Mouse (Mus musculus) stomach, embryonic 14.5 days (tissue): ENCODE measurements around the gene Fam129a. TPM values are rescaled to one million over a fixed set of nuclear protein-coding genes. Genes with fewer than 3 reads are reported as not detected.

Source experiments
- ATAC-seq: fragments of 200-750 bp; cut with Nextera tagmentation; 2 replicates; pipeline ENCODE4 v1.8.0; 2017; ENCODE audit warnings: low read depth, moderate TSS enrichment; ENCODE audit not compliant: insufficient number of reproducible peaks, insufficient read depth, low FRiP score
- H3K27ac ChIP-seq: fragments of 300-500 bp; sonication (generic); 2 replicates; pipeline ENCODE4 v1.5.1; 2014; ENCODE audit warnings: mild to moderate bottlenecking, low read length, moderate library complexity, mixed read lengths
- H3K27me3 ChIP-seq: fragments of 300-500 bp; sonication (generic); 2 replicates; pipeline ENCODE4 v1.6.1; 2014; ENCODE audit warnings: low read length, control low read depth, mixed read lengths; ENCODE audit not compliant: control insufficient read depth, insufficient read depth
- H3K36me3 ChIP-seq: fragments of 300-500 bp; sonication (generic); 2 replicates; pipeline ENCODE4 v1.6.1; 2014; ENCODE audit warnings: mild to moderate bottlenecking, control low read depth, low read length, moderate library complexity, mixed read lengths; ENCODE audit not compliant: control insufficient read depth, insufficient read depth
- H3K4me1 ChIP-seq: fragments of 300-500 bp; sonication (generic); 2 replicates; pipeline ENCODE4 v1.6.1; 2014; ENCODE audit warnings: low read length, control low read depth, mixed read lengths; ENCODE audit not compliant: control insufficient read depth, insufficient read depth
- H3K4me2 ChIP-seq: fragments of 300-500 bp; sonication (generic); replicated peaks from 2 replicates; pipeline ENCODE4 v1.6.1; 2014; ENCODE audit warnings: low read depth, low read length, control low read depth
- H3K4me3 ChIP-seq: fragments of 300-500 bp; sonication (generic); 2 replicates; pipeline ENCODE4 v1.5.1; 2014; ENCODE audit warnings: low read depth, low read length, control low read depth
- H3K9ac ChIP-seq: fragments of 300-500 bp; sonication (generic); replicated peaks from 2 replicates; pipeline ENCODE4 v1.6.1; 2014; ENCODE audit warnings: low read depth, mild to moderate bottlenecking, control low read depth, low read length, moderate library complexity, mixed read lengths
- H3K9me3 ChIP-seq: fragments of 300-500 bp; sonication (generic); 2 replicates; pipeline ENCODE4 v1.6.1; 2016; ENCODE audit warnings: low read depth, low read length, control low read depth; ENCODE audit not compliant: control insufficient read depth
- WGBS: fragments of 180-500 bp; shearing (Covaris S2); extraction: QIAGEN DNeasy Blood & Tissue Kit; methylation state at CpG from one replicate; pipeline ENCODE4 v1.1.7; 2014; 5-methylcytosine and 5-hydroxymethylcytosine counted together
- polyA plus RNA-seq: library from polyadenylated mRNA; unstranded; fragments of >200 nt; fragmentation: Nextera tagmentation; extraction: Ambion mirVana; gene quantifications from 2 replicates; pipeline ENCODE4 v1.2.1, GENCODE M21; 2014

The Fam129a gene
- polyA plus RNA-seq, 1 experiment from 2014 or later = 9.0 TPM

- 77% methylated on average over 4 of the region's 4 CpGs for WGBS
Observed at GRCm38 (mm10) chr1:151660251-151660650, 89.3 kb downstream of the Fam129a start.

GRCm38 (mm10) chr1:151660883-151661282, 89.9 kb downstream of the Fam129a start:
- Histone ChIP-seq H3K4me2 (no peak overlapping the region), H3K36me3 (no peaks in the 10 kb centered on the region), H3K4me3 (no peak overlapping the region), H3K9me3 (no peaks in the 10 kb centered on the region), H3K27me3 (no peaks in the 10 kb centered on the region), H3K4me1 (no peaks in the 10 kb centered on the region), H3K9ac (no peak overlapping the region), H3K27ac (no peak overlapping the region)
- WGBS = 85% methylated on average over 6 of the region's 6 CpGs
- ATAC-seq = no peak

More at GRCm38 (mm10) chr1:151660251-151660650, 89.3 kb downstream of the Fam129a start:
- H3K36me3 ChIP-seq = no peaks in the 10 kb centered on the region
- no peak for ATAC-seq
- H3K4me2 ChIP-seq = no peak overlapping the region
- no peaks in the 10 kb centered on the region for H3K9me3 ChIP-seq
- no peak overlapping the region for H3K9ac ChIP-seq
- no peak overlapping the region for H3K27ac ChIP-seq
- H3K27me3 ChIP-seq = no peaks in the 10 kb centered on the region
- H3K4me3 ChIP-seq = no peak overlapping the region
- no peaks in the 10 kb centered on the region for H3K4me1 ChIP-seq

- no peaks in the 10 kb centered on the region for H3K36me3 ChIP-seq
- H3K9me3 ChIP-seq = no peaks in the 10 kb centered on the region
- H3K4me2 ChIP-seq = no peak overlapping the region
- ATAC-seq = no peak
- H3K4me1 ChIP-seq = no peaks in the 10 kb centered on the region
- H3K4me3 ChIP-seq = no peak overlapping the region
- no peak overlapping the region for H3K27ac ChIP-seq
- WGBS = 89% methylated on average over 7 of the region's 7 CpGs
- no peaks in the 10 kb centered on the region for H3K27me3 ChIP-seq
- no peak overlapping the region for H3K9ac ChIP-seq
Observed at GRCm38 (mm10) chr1:151661684-151662439, 90.9 kb downstream of the Fam129a start.

- Histone ChIP-seq H3K9me3 (no peaks in the 10 kb centered on the region), H3K27ac (no peak overlapping the region), H3K4me2 (no peak overlapping the region), H3K4me1 (no peaks in the 10 kb centered on the region), H3K36me3 (no peaks in the 10 kb centered on the region), H3K9ac (no peak overlapping the region), H3K27me3 (no peaks in the 10 kb centered on the region), H3K4me3 (no peak overlapping the region)
- no peak for ATAC-seq
- WGBS = 72% methylated on average over 6 of the region's 6 CpGs
Observed at GRCm38 (mm10) chr1:151662958-151663357, 92.0 kb downstream of the Fam129a start.

GRCm38 (mm10) chr1:151664384-151664783, 93.4 kb downstream of the Fam129a start:
- H3K9ac ChIP-seq = no peak overlapping the region
- no peaks in the 10 kb centered on the region for H3K4me1 ChIP-seq
- H3K27me3 ChIP-seq = no peaks in the 10 kb centered on the region
- no peaks in the 10 kb centered on the region for H3K9me3 ChIP-seq
- H3K27ac ChIP-seq = no peak overlapping the region
- H3K4me2 ChIP-seq = no peak overlapping the region
- no peak overlapping the region for H3K4me3 ChIP-seq
- H3K36me3 ChIP-seq = no peaks in the 10 kb centered on the region
- WGBS = 90% methylated on average over 10 of the region's 10 CpGs
- ATAC-seq = no peak

GRCm38 (mm10) chr1:151664837-151665431, 93.9 kb downstream of the Fam129a start:
- Histone ChIP-seq H3K4me2 (no peak overlapping the region), H3K4me1 (no peaks in the 10 kb centered on the region), H3K4me3 (no peak overlapping the region), H3K27me3 (no peaks in the 10 kb centered on the region), H3K9ac (no peak overlapping the region), H3K36me3 (no peaks in the 10 kb centered on the region), H3K9me3 (no peaks in the 10 kb centered on the region), H3K27ac (no peak overlapping the region)
- ATAC-seq = no peak
- WGBS = 79% methylated on average over 7 of the region's 7 CpGs

GRCm38 (mm10) chr1:151667351-151668074, 96.5 kb downstream of the Fam129a start:
- no peak for ATAC-seq
- H3K4me3 ChIP-seq = no peak overlapping the region
- 86% methylated on average over 10 of the region's 10 CpGs for WGBS
- H3K27ac ChIP-seq = no peak overlapping the region
- H3K27me3 ChIP-seq = no peaks in the 10 kb centered on the region
- H3K4me1 ChIP-seq = no peaks in the 10 kb centered on the region
- H3K9me3 ChIP-seq = no peaks in the 10 kb centered on the region
- H3K4me2 ChIP-seq = no peak overlapping the region
- H3K36me3 ChIP-seq = no peaks in the 10 kb centered on the region
- H3K9ac ChIP-seq = no peak overlapping the region

GRCm38 (mm10) chr1:151670006-151670591, 99.1 kb downstream of the Fam129a start:
- no peak for ATAC-seq
- H3K4me1 ChIP-seq = no peaks in the 10 kb centered on the region
- no peak overlapping the region for H3K27ac ChIP-seq
- 80% methylated on average over 9 of the region's 9 CpGs for WGBS
- H3K9me3 ChIP-seq = no peaks in the 10 kb centered on the region
- no peaks in the 10 kb centered on the region for H3K36me3 ChIP-seq
- no peaks in the 10 kb centered on the region for H3K27me3 ChIP-seq
- no peak overlapping the region for H3K9ac ChIP-seq
- no peak overlapping the region for H3K4me2 ChIP-seq
- H3K4me3 ChIP-seq = no peak overlapping the region
